Mouse (Mus musculus): Measurements from ENCODE around the gene Ets2.

DNA sequence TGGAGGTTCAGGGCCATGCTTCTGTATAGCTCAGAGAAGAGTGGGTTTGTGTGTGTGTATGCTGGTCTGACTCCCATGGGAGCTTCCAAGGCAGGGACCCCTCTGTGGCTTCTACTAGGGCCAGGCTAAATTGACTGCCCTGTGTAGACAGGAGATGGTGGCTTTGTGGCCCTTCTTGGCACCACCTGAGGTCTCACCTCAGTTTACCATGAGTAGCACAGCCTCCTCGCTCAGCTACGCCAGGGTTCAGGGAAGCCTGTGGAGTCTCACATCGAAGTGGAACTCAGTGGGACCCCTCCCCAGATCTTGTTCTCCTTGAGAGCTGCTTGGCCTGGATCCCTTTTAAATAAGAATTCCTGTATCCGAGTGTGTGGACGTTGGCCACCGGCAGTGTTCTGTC, 3.9 kb downstream of the Ets2 start:
- TF ChIP-seq CTCF (IDR thresholded peaks at IDR 0.05; ENCODE audit: low read depth, low read length), result no peak
- TF ChIP-seq GATA1 (IDR thresholded peaks at IDR 0.05; ENCODE audit: borderline replicate concordance, low read length), result no peak
- TF ChIP-seq TAL1 (conservative IDR thresholded peaks at IDR 0.05; ENCODE audit: low read depth, low read length), result no peak
